Mouse (Mus musculus) common myeloid progenitor, adult 5-6 weeks (primary cell): Measurements from ENCODE around the gene Pafah1b3. TPM values are rescaled to one million over a fixed set of nuclear protein-coding genes. Genes with fewer than 3 reads are reported as not detected.
A peak's percentile ranks its signal among the peaks of the same experiment; 100 is the strongest.
"Not testable (repeated sequence)": the region's sequence is repeated elsewhere in the genome, so short reads cannot be mapped to it uniquely, and the experiment has no call there.

Experiments used
- ATAC-seq: replicated peaks from 2 replicates; pipeline ENCODE4 v1.8.0; 2016; ENCODE audit warnings: low read depth, mild to moderate bottlenecking, moderate TSS enrichment, inconsistent platforms; ENCODE audit not compliant: poor library complexity, severe bottlenecking
- total RNA-seq: library from RNA; stranded (forward); fragments of 200-1000, 187-1606 nt; gene quantifications from 2 replicates; pipeline ENCODE4 v1.2.3, GENCODE M21; 2017

The Pafah1b3 gene
- total RNA-seq, 1 experiment from 2014 or later, result 21.4 TPM

GRCm38 (mm10) chr7:25270652-25271633 lies 26.8 kb downstream of the Pafah1b3 start:
- ATAC-seq, result no peak

- ATAC-seq, result 0 out of 2 replicates have a peak, but pooled peaks have one; percentile 1
Observed at GRCm38 (mm10) chr7:25269545-25270271, 28.1 kb downstream of the Pafah1b3 start.

GRCm38 (mm10) chr7:25269029-25269428 lies 28.8 kb downstream of the Pafah1b3 start:
- no peak for ATAC-seq

GRCm38 (mm10) chr7:25268588-25268987 lies 29.2 kb downstream of the Pafah1b3 start:
- ATAC-seq, result no peak

GRCm38 (mm10) chr7:25267751-25268463 lies 29.9 kb downstream of the Pafah1b3 start:
- ATAC-seq, result peak; percentile 73

- ATAC-seq, result peak; percentile 72
Observed at GRCm38 (mm10) chr7:25267301-25267750, 30.5 kb downstream of the Pafah1b3 start, which contains the start of gene Cic. Gene Cic (plus strand): TSS chr7:25267704.

- no peak for ATAC-seq
Observed at GRCm38 (mm10) chr7:25266180-25266962, 31.4 kb downstream of the Pafah1b3 start.

GRCm38 (mm10) chr7:25265743-25266142 lies 32.0 kb downstream of the Pafah1b3 start:
- ATAC-seq, result not testable (repeated sequence)

- no peak for ATAC-seq
Observed at GRCm38 (mm10) chr7:25263968-25264870, 33.6 kb downstream of the Pafah1b3 start.

GRCm38 (mm10) chr7:25261896-25262295 lies 35.9 kb downstream of the Pafah1b3 start:
- ATAC-seq, result no peak

- ATAC-seq, result no peak
Observed at GRCm38 (mm10) chr7:25251822-25252221, 46.0 kb downstream of the Pafah1b3 start.

GRCm38 (mm10) chr7:25251071-25251791 lies 46.6 kb downstream of the Pafah1b3 start:
- ATAC-seq, result 0 out of 2 replicates have a peak, but pooled peaks have one; percentile 3

GRCm38 (mm10) chr7:25250141-25250972 lies 47.4 kb downstream of the Pafah1b3 start, which contains the start of gene Erf:
Gene Erf (minus strand): TSS chr7:25250761.
- ATAC-seq, result peak; percentile 62

GRCm38 (mm10) chr7:25249314-25250140 lies 48.3 kb downstream of the Pafah1b3 start:
- peak; percentile 7 for ATAC-seq

- ATAC-seq, result peak; percentile 7; the same call in 1 of the 2 replicates
Observed at GRCm38 (mm10) chr7:25248846-25249313, 48.9 kb downstream of the Pafah1b3 start.
